Mouse (Mus musculus): ENCODE results near the gene Ift81.

Ift81 gene

GRCm38 (mm10) chr5:122625565-122626252 lies 11.4 kb upstream of the Ift81 start:
- DNase-seq (ENCODE audit: low read depth, low spot score), result peak; percentile 88

GRCm38 (mm10) chr5:122624952-122625479 lies 10.7 kb upstream of the Ift81 start:
- DNase-seq (ENCODE audit: low read depth, low spot score), result peak; percentile 78

- no peak for DNase-seq (ENCODE audit: low read depth, low spot score)
Observed at GRCm38 (mm10) chr5:122623861-122624260, 9.5 kb upstream of the Ift81 start.

- no peak for DNase-seq (ENCODE audit: low read depth, low spot score)
Observed at GRCm38 (mm10) chr5:122622526-122622925, 8.2 kb upstream of the Ift81 start.

- no peak for DNase-seq (ENCODE audit: low read depth, low spot score)
Observed at GRCm38 (mm10) chr5:122621376-122621886, 7.1 kb upstream of the Ift81 start.

GRCm38 (mm10) chr5:122619686-122620296 lies 5.5 kb upstream of the Ift81 start:
- no peak for DNase-seq (ENCODE audit: low read depth, low spot score)

GRCm38 (mm10) chr5:122617718-122618117 lies 3.4 kb upstream of the Ift81 start:
- DNase-seq (ENCODE audit: low read depth, low spot score), result no peak

GRCm38 (mm10) chr5:122611651-122612050 lies 2.7 kb downstream of the Ift81 start:
- no peak for DNase-seq (ENCODE audit: low read depth, low spot score)

GRCm38 (mm10) chr5:122604894-122605293 lies 9.4 kb downstream of the Ift81 start:
- DNase-seq (ENCODE audit: low read depth, low spot score), result no peak

- DNase-seq (ENCODE audit: low read depth, low spot score), result no peak
Observed at GRCm38 (mm10) chr5:122602233-122602632, 12.1 kb downstream of the Ift81 start.

GRCm38 (mm10) chr5:122595470-122595869 lies 18.8 kb downstream of the Ift81 start:
- no peak for DNase-seq (ENCODE audit: low read depth, low spot score)

- no peak for DNase-seq (ENCODE audit: low read depth, low spot score)
Observed at GRCm38 (mm10) chr5:122589891-122590290, 24.4 kb downstream of the Ift81 start.

- no peak for DNase-seq (ENCODE audit: low read depth, low spot score)
Observed at GRCm38 (mm10) chr5:122585546-122585945, 28.8 kb downstream of the Ift81 start.

- no peak for DNase-seq (ENCODE audit: low read depth, low spot score)
Observed at GRCm38 (mm10) chr5:122584093-122584492, 30.2 kb downstream of the Ift81 start.

GRCm38 (mm10) chr5:122576683-122577329 lies 37.5 kb downstream of the Ift81 start:
- no peak for DNase-seq (ENCODE audit: low read depth, low spot score)

GRCm38 (mm10) chr5:122572001-122572400 lies 42.3 kb downstream of the Ift81 start:
- no peak for DNase-seq (ENCODE audit: low read depth, low spot score)

- DNase-seq (ENCODE audit: low read depth, low spot score), result no peak
Observed at GRCm38 (mm10) chr5:122566626-122567025, 47.7 kb downstream of the Ift81 start.

GRCm38 (mm10) chr5:122560654-122561053 lies 53.7 kb downstream of the Ift81 start:
- DNase-seq (ENCODE audit: low read depth, low spot score), result no peak

- DNase-seq (ENCODE audit: low read depth, low spot score), result no peak
Observed at GRCm38 (mm10) chr5:122558127-122558526, 56.2 kb downstream of the Ift81 start.

- no peak for DNase-seq (ENCODE audit: low read depth, low spot score)
Observed at GRCm38 (mm10) chr5:122555107-122555506, 59.2 kb downstream of the Ift81 start.

GRCm38 (mm10) chr5:122552638-122553037 lies 61.7 kb downstream of the Ift81 start:
- DNase-seq (ENCODE audit: low read depth, low spot score), result no peak

- no peak for DNase-seq (ENCODE audit: low read depth, low spot score)
Observed at GRCm38 (mm10) chr5:122550460-122550859, 63.9 kb downstream of the Ift81 start.
